Mouse (Mus musculus) stomach, postnatal 0 days (tissue): ENCODE measurements around the gene Dlk1.

Experiments
- CTCF ChIP-seq: IDR thresholded peaks from 2 replicates; pipeline ENCODE4 v1.5.1; 2016; ENCODE audit warnings: antibody characterized with exemption, low read depth, mild to moderate bottlenecking, moderate library complexity
- EP300 ChIP-seq: optimal IDR thresholded peaks from 2 replicates; pipeline ENCODE3; 2016; ENCODE audit warnings: antibody characterized with exemption

GRCm38 (mm10) chr12:109446236-109446941 lies 6.2 kb upstream of the Dlk1 start:
- TF ChIP-seq EP300 (no peak), CTCF (peak; percentile 60)
